ENCODE assay signal across 18 mouse cellular contexts in the genomic region with DNA sequence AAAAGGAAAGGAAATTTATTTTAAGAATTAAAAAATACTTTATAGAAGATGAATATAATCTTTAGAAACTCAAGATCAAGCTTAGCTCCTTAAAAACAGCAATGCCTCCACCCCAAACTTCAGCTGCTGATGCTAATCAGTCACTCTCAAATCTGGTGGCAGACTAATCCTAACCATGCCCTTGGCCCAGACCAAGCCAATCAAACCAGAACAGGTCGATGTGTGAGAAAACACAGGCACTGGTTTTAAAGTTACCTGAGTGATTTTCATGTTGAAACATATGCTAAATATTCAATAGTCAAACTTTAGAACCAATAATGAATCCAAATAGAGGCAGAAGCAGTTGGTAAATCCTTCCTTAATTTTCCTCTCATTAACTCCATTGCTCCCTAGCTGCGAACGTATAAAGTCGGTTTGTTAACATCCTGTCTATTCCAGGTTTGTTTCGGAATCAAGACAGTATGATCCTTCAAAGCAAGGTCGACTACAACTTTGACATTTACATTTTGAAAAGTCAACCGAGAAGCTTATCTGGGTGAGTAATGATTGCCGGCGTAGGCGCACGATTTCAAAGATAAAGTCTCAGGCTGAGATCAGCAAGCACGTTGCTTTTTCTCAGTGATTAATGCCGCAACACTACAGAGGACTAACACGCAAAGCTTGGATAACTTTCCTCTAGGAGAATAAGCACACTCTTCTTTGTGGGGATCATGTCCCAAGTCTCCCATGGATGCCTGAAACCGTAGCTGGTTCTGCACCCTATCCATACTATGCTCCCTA. TPM values are rescaled to one million over a fixed set of nuclear protein-coding genes. Genes with fewer than 3 reads are reported as not detected.
DNase-seq lines count a peak whose midpoint lies in the region; ATAC-seq lines count a peak whose summit lies in the region.
"Had no signal": no experiment of that assay in that cellular context is flagged by ENCODE, and none has a peak within 500 bp of the region (broad histone marks: within the 10 kb centered on the region; RNA-seq: fewer than 3 reads in every experiment).

No protein-coding gene starts in this region.

- peaks cover 14% of the 10 kb centered on the region for H3K4me1 ChIP-seq in intestine, embryonic 16.5 days (ENCODE audit: control insufficient read depth, insufficient read depth, low read length)
- H3K4me1 ChIP-seq in intestine, embryonic 15.5 days (replicated peaks), result 0 out of 2 replicates have a peak, but pooled peaks cover 5% of the 10 kb centered on the region

- H3K9me3 ChIP-seq in intestine, embryonic 16.5 days (ENCODE audit: control insufficient read depth, low read length), result no peaks in the 10 kb centered on the region
- no peaks in the 10 kb centered on the region for H3K9me3 ChIP-seq in intestine, embryonic 15.5 days
- H3K9me3 ChIP-seq: heart, embryonic 12.5 days; hindbrain, embryonic 10.5 days; limb, embryonic 12.5 days; midbrain, embryonic 12.5 days had no signal

- peak; percentile 29 to 32 for DNase-seq in urinary bladder, postnatal 36 days (ENCODE audit: low spot score in 2 of 2)
- no peak for DNase-seq in urinary bladder, postnatal 10 days (ENCODE audit: low spot score)
- peak; percentile 37 to 51 for DNase-seq in kidney, postnatal 4 days
- DNase-seq in right cerebral cortex, adult 2 months (ENCODE audit: low spot score in 2 of 2), result no peak
- no peak for DNase-seq in yolk sac, embryonic 10.5 days (ENCODE audit: low spot score)
- DNase-seq: cerebellum, adult 8-10 months; gastrocnemius, postnatal 25 days; lung, postnatal 36 days had no signal

- no peak overlapping the region for H3K9ac ChIP-seq in intestine, embryonic 16.5 days (ENCODE audit: low read depth, low read length)
- H3K9ac ChIP-seq in intestine, embryonic 15.5 days, result no peak overlapping the region
- H3K9ac ChIP-seq: heart, embryonic 12.5 days; limb, embryonic 12.5 days; midbrain, embryonic 12.5 days had no signal

- no peak for ATAC-seq in intestine, embryonic 16.5 days
- ATAC-seq in intestine, embryonic 15.5 days, result no peak
- ATAC-seq in activated CD4-positive, CD25-positive, alpha-beta regulatory T cell, adult 4 months, result no peak

- no peaks in the 10 kb centered on the region for H3K36me3 ChIP-seq in intestine, embryonic 16.5 days (ENCODE audit: control insufficient read depth, insufficient read depth, low read length)
- no peaks in the 10 kb centered on the region for H3K36me3 ChIP-seq in intestine, embryonic 15.5 days
- H3K36me3 ChIP-seq: G1E; heart, embryonic 12.5 days; hindbrain, embryonic 10.5 days; limb, embryonic 12.5 days; midbrain, embryonic 12.5 days had no signal

- no peaks in the 10 kb centered on the region for H3K27me3 ChIP-seq in intestine, embryonic 16.5 days (replicated peaks; ENCODE audit: control insufficient read depth, insufficient read depth, low read length)
- H3K27me3 ChIP-seq in intestine, embryonic 15.5 days (replicated peaks), result no peaks in the 10 kb centered on the region
- H3K27me3 ChIP-seq: heart, embryonic 12.5 days had no signal

- 59% methylated on average over 15 of the region's 15 CpGs for WGBS in intestine, embryonic 16.5 days
- 58% methylated on average over 15 of the region's 15 CpGs for WGBS in intestine, embryonic 15.5 days

- peak overlapping the region; percentile 7; the same call in 1 of the 2 replicates for H3K4me2 ChIP-seq in intestine, embryonic 16.5 days (ENCODE audit: low read depth, low read length)
- no peak overlapping the region for H3K4me2 ChIP-seq in intestine, embryonic 15.5 days (replicated peaks)
- H3K4me2 ChIP-seq: heart, embryonic 12.5 days; limb, embryonic 12.5 days; midbrain, embryonic 12.5 days had no signal

- H3K4me3 ChIP-seq in intestine, embryonic 16.5 days (ENCODE audit: low read length), result no peak overlapping the region
- H3K4me3 ChIP-seq in intestine, embryonic 15.5 days (replicated peaks), result no peak overlapping the region
- H3K4me3 ChIP-seq: heart, embryonic 12.5 days; hindbrain, embryonic 10.5 days; limb, embryonic 12.5 days; midbrain, embryonic 12.5 days; myocyte had no signal

- no peak overlapping the region for H3K27ac ChIP-seq in intestine, embryonic 16.5 days (ENCODE audit: low read length)
- no peak overlapping the region for H3K27ac ChIP-seq in intestine, embryonic 15.5 days
- H3K27ac ChIP-seq: hindbrain, embryonic 10.5 days; kidney, postnatal 0 days; limb, embryonic 12.5 days; midbrain, embryonic 12.5 days had no signal

RNA-seq across cellular contexts. Expression of gene Cobll1, which starts 6.3 kb away (rescaled TPM):
- polyA plus RNA-seq in intestine, embryonic 16.5 days (2015; fragmentation: Nextera tagmentation; extraction: Ambion mirVana), result 20.2 and 23.6 TPM in 2 replicates
- polyA plus RNA-seq in intestine, embryonic 15.5 days (2015; fragmentation: Nextera tagmentation; extraction: Ambion mirVana), result 19.9 and 21.9 TPM in 2 replicates
- 1 to 10 TPM; 2.6 to 4.7 TPM for polyA plus RNA-seq in activated CD4-positive, CD25-positive, alpha-beta regulatory T cell, adult 4 months (2017; shearing (Covaris generic))
- polyA plus RNA-seq: G1E had no signal

Comparison
In these comparisons a context has a peak if more than half of its experiments do, and no peak if none do; other contexts are left out.
1. DNase-seq: peak in urinary bladder, postnatal 36 days (2 of 2) and kidney, postnatal 4 days (2 of 2); none in urinary bladder, postnatal 10 days (single experiment), right cerebral cortex, adult 2 months (0 of 2) and yolk sac, embryonic 10.5 days (single experiment).